Mouse (Mus musculus) MEL (cell line): Measurements from ENCODE around the gene Pgpep1l. TPM values are rescaled to one million over a fixed set of nuclear protein-coding genes. Genes with fewer than 3 reads are reported as not detected.

Experiments
- DNase-seq: peaks from one replicate; pipeline ENCODE4 v3.0.0; 2011; ENCODE audit warnings: low read depth, low spot score
- H3K27ac ChIP-seq: 2 replicates; pipeline ENCODE4 v1.5.1; 2012; ENCODE audit warnings: low read depth, mild to moderate bottlenecking, control low read depth, low read length, moderate library complexity; ENCODE audit not compliant: control insufficient read depth
- H3K27me3 ChIP-seq, 2 experiments: fragments of 150-350 bp in 1 of 2; sonication (generic) in 1 of 2; 2 replicates each; pipeline ENCODE4 v1.6.1; 2012; ENCODE audit warnings: low read length in 2 of 2, mild to moderate bottlenecking in 2 of 2, improper control_type of control experiment in 1 of 2, moderate library complexity in 1 of 2; ENCODE audit not compliant: insufficient read depth in 2 of 2, control insufficient read depth in 1 of 2
- H3K36me3 ChIP-seq, 2 experiments: 2 replicates each; pipeline ENCODE4 v1.6.1; 2012 to 2014; ENCODE audit warnings: low read length in 2 of 2, improper control_type of control experiment in 1 of 2, inconsistent platforms in 1 of 2, mild to moderate bottlenecking in 1 of 2; ENCODE audit not compliant: insufficient read depth in 2 of 2, control insufficient read depth in 1 of 2
- H3K4me1 ChIP-seq, 2 experiments: fragments of 150-350 bp in 1 of 2; sonication (generic) in 1 of 2; 2 replicates each; pipeline ENCODE4 v1.6.1; 2012; ENCODE audit warnings: low read length in 2 of 2, improper control_type of control experiment in 1 of 2, mild to moderate bottlenecking in 1 of 2; ENCODE audit not compliant: insufficient read depth in 2 of 2, control insufficient read depth in 1 of 2
- H3K4me3 ChIP-seq, 2 experiments: fragments of 150-350 bp in 1 of 2; sonication (generic) in 1 of 2; 2 replicates each; pipeline ENCODE4 v1.5.1; 2012; ENCODE audit warnings: low read depth in 2 of 2, low read length in 2 of 2, mild to moderate bottlenecking in 2 of 2, moderate library complexity in 2 of 2, control low read depth in 1 of 2, improper control_type of control experiment in 1 of 2; ENCODE audit not compliant: control insufficient read depth in 1 of 2, insufficient read depth in 1 of 2
- H3K79me2 ChIP-seq: 2 replicates; pipeline ENCODE4 v1.6.1; 2012; ENCODE audit warnings: mild to moderate bottlenecking, low read length, moderate library complexity; ENCODE audit not compliant: control insufficient read depth, poor library complexity, insufficient read depth
- H3K9ac ChIP-seq: 2 replicates; pipeline ENCODE4 v1.6.1; 2012; ENCODE audit warnings: low read depth, mild to moderate bottlenecking, control low read depth, low read length, moderate library complexity; ENCODE audit not compliant: control insufficient read depth, poor library complexity, severe bottlenecking
- H3K9me3 ChIP-seq: fragments of 150-350 bp; sonication (generic); replicated peaks from 2 replicates; pipeline ENCODE4 v1.6.1; 2012; ENCODE audit warnings: mild to moderate bottlenecking, low read length, improper control_type of control experiment, moderate library complexity; ENCODE audit not compliant: insufficient read depth
- CHD1 ChIP-seq: IDR thresholded peaks from 2 replicates; pipeline ENCODE4 v1.6.1; 2012; ENCODE audit warnings: low read depth, mild to moderate bottlenecking, inconsistent platforms, low read length, improper control_type of control experiment
- CHD2 ChIP-seq: IDR thresholded peaks from 2 replicates; pipeline ENCODE4 v1.6.1; 2011; ENCODE audit warnings: low read length, improper control_type of control experiment
- CTCF ChIP-seq, 3 experiments: IDR thresholded peaks in 2 of 3; conservative IDR thresholded peaks in 1 of 3; 2 replicates each; pipeline ENCODE4 v1.5.1; 2011 to 2012; ENCODE audit warnings: low read length in 3 of 3, low read depth in 2 of 3, mild to moderate bottlenecking in 2 of 3, improper control_type of control experiment in 1 of 3, inconsistent platforms in 1 of 3, mixed read lengths in 1 of 3, moderate library complexity in 1 of 3; ENCODE audit not compliant: control insufficient read depth in 1 of 3, insufficient read depth in 1 of 3, poor library complexity in 1 of 3, severe bottlenecking in 1 of 3
- ELF1 ChIP-seq: IDR thresholded peaks from 2 replicates; pipeline ENCODE4 v1.6.1; 2014; ENCODE audit warnings: low read depth, mild to moderate bottlenecking, inconsistent platforms, low read length, improper control_type of control experiment, moderate library complexity
- EP300 ChIP-seq, 2 experiments: IDR thresholded peaks; 2 replicates each; pipeline ENCODE4 v1.6.1; 2011; ENCODE audit warnings: improper control_type of control experiment in 2 of 2, low read length in 2 of 2, low read depth in 1 of 2, mild to moderate bottlenecking in 1 of 2
- ETS1 ChIP-seq: IDR thresholded peaks from 2 replicates; pipeline ENCODE4 v1.6.1; 2012; ENCODE audit warnings: low read depth, mild to moderate bottlenecking, inconsistent platforms, low read length, improper control_type of control experiment, moderate library complexity
- GATA1 ChIP-seq: IDR thresholded peaks from 2 replicates; pipeline ENCODE4 v1.6.1; 2011; ENCODE audit warnings: low read depth, low read length, improper control_type of control experiment
- HCFC1 ChIP-seq: IDR thresholded peaks from 2 replicates; pipeline ENCODE4 v1.6.1; 2012; ENCODE audit warnings: low read depth, mild to moderate bottlenecking, inconsistent platforms, low read length, improper control_type of control experiment, moderate library complexity
- JUND ChIP-seq: IDR thresholded peaks from 2 replicates; pipeline ENCODE4 v1.6.1; 2011; ENCODE audit warnings: low read depth, mild to moderate bottlenecking, improper control_type of control experiment, low read length
- MAFK ChIP-seq: IDR thresholded peaks from 2 replicates; pipeline ENCODE4 v1.6.1; 2011; ENCODE audit warnings: low read depth, mild to moderate bottlenecking, low read length, improper control_type of control experiment, borderline replicate concordance
- MAX ChIP-seq: IDR thresholded peaks from 2 replicates; pipeline ENCODE4 v1.6.1; 2011; ENCODE audit warnings: low read length, improper control_type of control experiment
- MXI1 ChIP-seq: IDR thresholded peaks from 2 replicates; pipeline ENCODE4 v1.6.1; 2011; ENCODE audit warnings: mild to moderate bottlenecking, low read depth, low read length, improper control_type of control experiment
- NELFE ChIP-seq: IDR thresholded peaks from 2 replicates; pipeline ENCODE4 v1.6.1; 2011; ENCODE audit warnings: low read depth, low read length, improper control_type of control experiment
- NRF1 ChIP-seq: IDR thresholded peaks from 2 replicates; pipeline ENCODE4 v1.6.1; 2014; ENCODE audit warnings: low read depth, mild to moderate bottlenecking, inconsistent platforms, low read length, improper control_type of control experiment, moderate library complexity; ENCODE audit not compliant: poor library complexity, insufficient read depth, severe bottlenecking
- POLR2A ChIP-seq, 2 experiments: IDR thresholded peaks; 2 replicates each; pipeline ENCODE4 v1.6.1; 2011 to 2012; ENCODE audit warnings: low read length in 2 of 2, mild to moderate bottlenecking in 2 of 2, control low read depth in 1 of 2, improper control_type of control experiment in 1 of 2, low read depth in 1 of 2, moderate library complexity in 1 of 2; ENCODE audit not compliant: control insufficient read depth in 1 of 2, insufficient read depth in 1 of 2, poor library complexity in 1 of 2
- POLR2AphosphoS5 ChIP-seq: IDR thresholded peaks from 2 replicates; pipeline ENCODE4 v1.6.1; 2012; ENCODE audit warnings: low read depth, borderline replicate concordance, mild to moderate bottlenecking, inconsistent platforms, low read length, moderate library complexity, mixed read lengths
- RAD21 ChIP-seq: IDR thresholded peaks from 2 replicates; pipeline ENCODE4 v1.6.1; 2011; ENCODE audit warnings: mild to moderate bottlenecking, low read depth, low read length, improper control_type of control experiment
- RCOR1 ChIP-seq: IDR thresholded peaks from 2 replicates; pipeline ENCODE4 v1.6.1; 2012; ENCODE audit warnings: low read depth, mild to moderate bottlenecking, inconsistent platforms, low read length, improper control_type of control experiment
- SIN3A ChIP-seq: IDR thresholded peaks from 2 replicates; pipeline ENCODE4 v1.6.1; 2012; ENCODE audit warnings: low read length, improper control_type of control experiment, inconsistent platforms
- TAL1 ChIP-seq: IDR thresholded peaks from 2 replicates; pipeline ENCODE4 v1.6.1; 2012; ENCODE audit warnings: mild to moderate bottlenecking, inconsistent platforms, low read length, moderate library complexity, mixed read lengths
- TBP ChIP-seq: IDR thresholded peaks from 2 replicates; pipeline ENCODE4 v1.8.0; 2011; ENCODE audit warnings: low read depth, low read length, improper control_type of control experiment
- UBTF ChIP-seq: IDR thresholded peaks from 2 replicates; pipeline ENCODE4 v1.6.1; 2012; ENCODE audit warnings: low read depth, mild to moderate bottlenecking, inconsistent platforms, low read length, improper control_type of control experiment, moderate library complexity, borderline replicate concordance; ENCODE audit not compliant: insufficient read depth
- ZC3H11A ChIP-seq: IDR thresholded peaks from 2 replicates; pipeline ENCODE4 v1.6.1; 2012; ENCODE audit warnings: low read depth, mild to moderate bottlenecking, inconsistent platforms, low read length, improper control_type of control experiment
- polyA plus RNA-seq, 2 experiments: library from polyadenylated mRNA; stranded (reverse) in 1 of 2; unstranded in 1 of 2; fragments of >175 nt in 1 of 2; fragments of >200 nt in 1 of 2; gene quantifications; 2 replicates each; pipeline versions ENCODE4 v1.2.1 to v1.2.4; 2012; ENCODE audit warnings: low replicate concordance in 2 of 2, low read depth in 1 of 2; ENCODE audit not compliant: insufficient read length in 2 of 2, insufficient read depth in 1 of 2, missing spikeins in 1 of 2
- total RNA-seq: library from RNA; depleted of rRNA; stranded (reverse); fragments of 300-350 nt; gene quantifications from 2 replicates; pipeline ENCODE4 v1.2.3, GENCODE M21; 2012; rRNA removed

Gene Pgpep1l
- total RNA-seq = not detected in 2 replicates
- not detected for polyA plus RNA-seq

GRCm38 (mm10) chr7:68264028-68264453 lies at the start of gene Pgpep1l:
Pgpep1l (minus strand) TSS chr7:68264233.
- Histone ChIP-seq H3K4me1 (no peaks in the 10 kb centered on the region), H3K9ac (no peak within 1 kb of the TSS), H3K36me3 (no peaks in the 10 kb centered on the region), H3K27me3 (no peaks in the 10 kb centered on the region; a peak in 1 of 4 replicates), H3K27ac (no peak within 1 kb of the TSS), H3K79me2 (no peaks in the 10 kb centered on the region), H3K9me3 (no peaks in the 10 kb centered on the region), H3K4me3 (no peak within 1 kb of the TSS)
- TF ChIP-seq NELFE = no peak
- no peak for TF ChIP-seq ETS1
- no peak for TF ChIP-seq UBTF
- TF ChIP-seq POLR2AphosphoS5 = no peak
- TF ChIP-seq CHD1 = no peak
- no peak for TF ChIP-seq CHD2
- DNase-seq = no peak

GRCm38 (mm10) chr7:68313038-68313782 lies 49.2 kb upstream of the Pgpep1l start:
- no peak for DNase-seq
- H3K36me3 ChIP-seq = no peaks in the 10 kb centered on the region

GRCm38 (mm10) chr7:68312395-68312794 lies 48.4 kb upstream of the Pgpep1l start:
- Histone ChIP-seq H3K27me3 (peaks cover 0 to 3% of the 10 kb centered on the region in 2 experiments; a peak in 1 of 4 replicates), H3K4me3 (no peak overlapping the region), H3K36me3 (no peaks in the 10 kb centered on the region), H3K9ac (no peak overlapping the region), H3K79me2 (no peaks in the 10 kb centered on the region), H3K27ac (no peak overlapping the region), H3K9me3 (no peaks in the 10 kb centered on the region), H3K4me1 (no peaks in the 10 kb centered on the region)
- no peak for TF ChIP-seq RAD21
- TF ChIP-seq ETS1 = no peak
- no peak for TF ChIP-seq NRF1
- no peak for TF ChIP-seq RCOR1
- no peak for TF ChIP-seq POLR2AphosphoS5
- TF ChIP-seq POLR2A (IDR thresholded peaks at IDR 0.05; ENCODE audit: control insufficient read depth in 1 of 2, insufficient read depth in 1 of 2, low read depth in 1 of 2, low read length in 2 of 2, poor library complexity in 1 of 2) = no peak
- TF ChIP-seq HCFC1 = no peak
- no peak for TF ChIP-seq GATA1
- no peak for TF ChIP-seq TAL1
- TF ChIP-seq MAX = no peak
- TF ChIP-seq JUND = no peak
- TF ChIP-seq MXI1 = no peak
- no peak for TF ChIP-seq EP300 (IDR thresholded peaks at IDR 0.05; ENCODE audit: low read depth in 1 of 2, low read length in 2 of 2)
- TF ChIP-seq CHD2 = no peak
- no peak for DNase-seq

More at GRCm38 (mm10) chr7:68313038-68313782, 49.2 kb upstream of the Pgpep1l start:
- Histone ChIP-seq H3K4me3 (no peak overlapping the region), H3K4me1 (no peaks in the 10 kb centered on the region), H3K9me3 (no peaks in the 10 kb centered on the region), H3K27me3 (peaks cover 0 to 3% of the 10 kb centered on the region in 2 experiments; a peak in 1 of 4 replicates), H3K79me2 (no peaks in the 10 kb centered on the region), H3K27ac (no peak overlapping the region), H3K9ac (no peak overlapping the region)
- no peak for TF ChIP-seq EP300 (IDR thresholded peaks at IDR 0.05; ENCODE audit: low read depth in 1 of 2, low read length in 2 of 2)
- TF ChIP-seq RAD21 = no peak
- no peak for TF ChIP-seq MXI1
- no peak for TF ChIP-seq TBP
- TF ChIP-seq CHD1 = no peak
- no peak for TF ChIP-seq GATA1
- TF ChIP-seq ZC3H11A = no peak
- TF ChIP-seq CTCF (IDR thresholded peaks at IDR 0.05 in 2 of 3, conservative IDR thresholded peaks at IDR 0.05 in 1 of 3; ENCODE audit: control insufficient read depth in 1 of 3, insufficient read depth in 1 of 3, low read depth in 2 of 3, low read length in 3 of 3, poor library complexity in 1 of 3, severe bottlenecking in 1 of 3) = no peak
- TF ChIP-seq MAFK = no peak
- no peak for TF ChIP-seq ELF1
- no peak for TF ChIP-seq SIN3A
